Mouse (Mus musculus): ENCODE results near the gene Slco1a1.
"Not testable (repeated sequence)": the region's sequence is repeated elsewhere in the genome, so short reads cannot be mapped to it uniquely, and the experiment has no call there.

DNA sequence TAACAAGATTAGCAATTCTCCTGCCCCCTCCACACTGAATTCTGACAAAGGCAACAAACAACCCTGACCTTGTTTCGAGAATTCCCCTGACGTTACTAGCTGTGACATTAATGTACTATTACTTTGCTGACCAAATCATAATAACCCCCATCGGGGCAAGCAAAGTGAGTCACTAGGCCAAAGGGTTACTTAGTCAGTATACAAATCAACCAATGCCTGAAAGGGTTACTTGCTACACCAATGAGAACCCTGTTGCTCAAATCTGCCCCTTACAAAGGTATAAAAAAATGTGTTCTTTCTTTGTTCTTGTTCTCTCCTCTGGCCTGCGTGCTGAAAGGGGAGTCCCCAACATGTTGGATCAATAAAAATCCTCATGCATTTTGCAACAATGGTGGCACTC, 71.0 kb downstream of the Slco1a1 start:
- not testable (repeated sequence) for TF ChIP-seq CTCF (IDR thresholded peaks at IDR 0.05; ENCODE audit: low read depth)
- TF ChIP-seq EP300 (IDR thresholded peaks at IDR 0.05; ENCODE audit: low read depth): peak; percentile 79

All from liver, postnatal 0 days (tissue).